Mouse (Mus musculus): ENCODE measurements around the gene 1810009A15Rik. TPM values are rescaled to one million over a fixed set of nuclear protein-coding genes. Genes with fewer than 3 reads are reported as not detected.
"Not testable (repeated sequence)": the region's sequence is repeated elsewhere in the genome, so short reads cannot be mapped to it uniquely, and the experiment has no call there.

Gene 1810009A15Rik
- total and polyA plus RNA-seq, 2 experiments from 2014 or later, result 26.0 to 31.9 TPM

DNA sequence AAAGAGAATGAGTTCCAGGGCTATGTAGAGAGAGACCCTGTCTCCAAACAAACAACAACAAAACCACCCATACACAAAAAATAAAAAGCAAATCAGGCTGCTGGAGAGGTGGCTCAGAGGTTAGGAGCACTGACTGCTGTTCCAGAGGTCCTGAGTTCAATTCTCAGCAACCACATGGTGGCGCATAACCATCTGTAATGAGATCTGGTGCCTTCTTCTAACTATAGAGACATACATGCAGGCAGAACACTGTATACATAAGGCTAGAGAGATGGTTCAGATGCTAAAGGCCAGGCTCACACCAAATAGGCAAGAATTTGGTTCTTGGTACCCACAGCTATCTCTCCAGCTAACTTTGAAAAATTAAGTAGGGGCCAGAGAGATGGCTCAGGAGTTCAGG is 29.6 kb upstream of the 1810009A15Rik start:
- H3K36me3 ChIP-seq (ENCODE audit: insufficient read depth), result no peaks in the 10 kb centered on the region
- DNase-seq (no peak), ATAC-seq (no peak)
- H3K4me3 ChIP-seq (ENCODE audit: low read depth, low read length), result no peak overlapping the region
- 24% methylated on average over 1 of the region's 1 CpGs for WGBS
- H3K4me1 ChIP-seq (ENCODE audit: insufficient read depth), result no peaks in the 10 kb centered on the region
- H3K27ac ChIP-seq (ENCODE audit: low read depth, low read length), result no peak overlapping the region
- TF ChIP-seq CTCF (IDR thresholded peaks at IDR 0.05; ENCODE audit: low read depth), result peak; percentile 56
- no peak overlapping the region for H3K4me2 ChIP-seq (ENCODE audit: low read depth)
- no peak overlapping the region for H3K9ac ChIP-seq
- H3K27me3 ChIP-seq (ENCODE audit: insufficient read depth, low read length), result no peaks in the 10 kb centered on the region
- H3K9me3 ChIP-seq (ENCODE audit: low read length), result no peaks in the 10 kb centered on the region

DNA sequence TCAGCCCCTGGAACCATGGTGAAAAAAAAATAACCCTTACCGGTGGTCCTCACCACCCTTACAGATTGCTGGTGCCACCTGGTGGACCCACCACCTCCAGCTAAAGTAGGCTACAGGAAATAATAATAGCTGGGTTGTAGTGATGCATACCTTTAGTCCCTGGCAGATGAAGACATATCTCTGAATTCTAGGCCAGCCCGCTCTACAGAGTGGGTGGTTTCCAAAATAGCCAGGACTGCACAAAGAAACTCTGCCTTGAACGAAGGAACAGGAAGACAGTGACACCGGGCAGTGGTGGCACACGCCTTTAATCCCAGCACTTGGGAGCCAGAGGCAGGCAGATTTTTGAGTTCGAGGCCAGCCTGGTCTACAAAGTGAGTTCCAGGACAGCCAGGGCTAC is 24.4 kb upstream of the 1810009A15Rik start:
- no peak for TF ChIP-seq CTCF (IDR thresholded peaks at IDR 0.05; ENCODE audit: low read depth)
- 86% methylated on average over 6 of the region's 6 CpGs for whole genome bisulfite sequencing
- DNase-seq (no peak), ATAC-seq (no peak)
- Histone ChIP-seq H3K27me3 (ENCODE audit: insufficient read depth, low read length) (no peaks in the 10 kb centered on the region), H3K27ac (ENCODE audit: low read depth, low read length) (no peak overlapping the region), H3K9ac (no peak overlapping the region), H3K9me3 (ENCODE audit: low read length) (no peaks in the 10 kb centered on the region), H3K4me2 (ENCODE audit: low read depth) (no peak overlapping the region), H3K4me1 (ENCODE audit: insufficient read depth) (no peaks in the 10 kb centered on the region), H3K36me3 (ENCODE audit: insufficient read depth) (no peaks in the 10 kb centered on the region), H3K4me3 (ENCODE audit: low read depth, low read length) (no peak overlapping the region)

DNA sequence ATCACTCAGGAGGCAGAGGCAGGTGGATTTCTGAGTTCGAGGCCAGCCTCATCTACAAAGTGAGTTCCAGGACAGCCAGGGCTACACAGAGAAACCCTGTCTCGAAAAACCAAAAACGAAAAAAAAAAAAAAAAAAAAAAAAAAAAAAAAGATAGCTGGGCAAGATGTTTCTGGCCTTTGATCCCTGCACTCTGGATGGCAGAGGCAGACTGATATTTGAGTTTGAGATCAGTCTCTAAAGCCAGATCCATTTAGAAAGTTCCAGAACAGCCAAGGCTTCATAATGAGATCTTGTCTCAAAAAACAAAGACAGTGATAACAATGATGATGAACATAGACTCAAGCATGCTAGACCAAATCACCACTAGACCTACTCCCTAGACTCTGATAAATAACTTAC is 18.3 kb upstream of the 1810009A15Rik start:
- H3K4me1 ChIP-seq (ENCODE audit: insufficient read depth); H3K27ac ChIP-seq (ENCODE audit: low read depth, low read length); DNase-seq; H3K27me3 ChIP-seq (ENCODE audit: insufficient read depth, low read length); H3K9me3 ChIP-seq (ENCODE audit: low read length); H3K9ac ChIP-seq; ATAC-seq; H3K4me3 ChIP-seq (ENCODE audit: low read depth, low read length): not testable (repeated sequence)
- peak overlapping the region; percentile 92; the same call in 1 of the 2 replicates for H3K4me2 ChIP-seq (ENCODE audit: low read depth)
- WGBS, result 69% methylated on average over 3 of the region's 3 CpGs
- peaks cover 21% of the 10 kb centered on the region for H3K36me3 ChIP-seq (ENCODE audit: insufficient read depth)

DNA sequence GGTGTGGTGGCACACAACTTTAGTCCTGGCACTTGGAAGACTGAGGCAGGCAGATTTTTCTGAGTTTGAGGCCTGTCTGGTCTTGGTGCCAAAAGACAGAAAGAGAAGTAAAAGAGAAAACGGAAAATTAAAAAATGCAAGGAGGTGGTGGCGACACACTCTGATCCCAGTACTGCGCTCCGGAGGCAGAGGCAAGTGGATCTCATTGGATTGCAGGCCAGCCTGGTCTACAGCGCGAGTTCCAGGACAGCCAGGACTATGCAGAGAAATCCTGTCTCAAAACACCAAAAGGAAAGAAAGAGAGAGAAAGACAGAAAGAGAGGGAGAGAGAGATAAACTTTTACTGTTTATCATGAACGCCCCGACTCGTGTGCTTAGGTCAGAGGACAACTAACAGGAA is 17.8 kb upstream of the 1810009A15Rik start:
- Histone ChIP-seq H3K4me1 (ENCODE audit: insufficient read depth) (no peaks in the 10 kb centered on the region), H3K9ac (peak overlapping the region; percentile 80), H3K4me3 (ENCODE audit: low read depth, low read length) (peak overlapping the region; percentile 74), H3K36me3 (ENCODE audit: insufficient read depth) (peaks cover 23% of the 10 kb centered on the region), H3K9me3 (ENCODE audit: low read length) (no peaks in the 10 kb centered on the region), H3K27ac (ENCODE audit: low read depth, low read length) (peak overlapping the region; percentile 81), H3K4me2 (ENCODE audit: low read depth) (peak overlapping the region; percentile 92), H3K27me3 (ENCODE audit: insufficient read depth, low read length) (no peaks in the 10 kb centered on the region)
- TF ChIP-seq CTCF (IDR thresholded peaks at IDR 0.05; ENCODE audit: low read depth), result no peak
- 62% methylated on average over 9 of the region's 9 CpGs for WGBS
- DNase-seq, result peak; percentile 10
- peak; percentile 12; the same call in 1 of the 2 replicates for ATAC-seq

DNA sequence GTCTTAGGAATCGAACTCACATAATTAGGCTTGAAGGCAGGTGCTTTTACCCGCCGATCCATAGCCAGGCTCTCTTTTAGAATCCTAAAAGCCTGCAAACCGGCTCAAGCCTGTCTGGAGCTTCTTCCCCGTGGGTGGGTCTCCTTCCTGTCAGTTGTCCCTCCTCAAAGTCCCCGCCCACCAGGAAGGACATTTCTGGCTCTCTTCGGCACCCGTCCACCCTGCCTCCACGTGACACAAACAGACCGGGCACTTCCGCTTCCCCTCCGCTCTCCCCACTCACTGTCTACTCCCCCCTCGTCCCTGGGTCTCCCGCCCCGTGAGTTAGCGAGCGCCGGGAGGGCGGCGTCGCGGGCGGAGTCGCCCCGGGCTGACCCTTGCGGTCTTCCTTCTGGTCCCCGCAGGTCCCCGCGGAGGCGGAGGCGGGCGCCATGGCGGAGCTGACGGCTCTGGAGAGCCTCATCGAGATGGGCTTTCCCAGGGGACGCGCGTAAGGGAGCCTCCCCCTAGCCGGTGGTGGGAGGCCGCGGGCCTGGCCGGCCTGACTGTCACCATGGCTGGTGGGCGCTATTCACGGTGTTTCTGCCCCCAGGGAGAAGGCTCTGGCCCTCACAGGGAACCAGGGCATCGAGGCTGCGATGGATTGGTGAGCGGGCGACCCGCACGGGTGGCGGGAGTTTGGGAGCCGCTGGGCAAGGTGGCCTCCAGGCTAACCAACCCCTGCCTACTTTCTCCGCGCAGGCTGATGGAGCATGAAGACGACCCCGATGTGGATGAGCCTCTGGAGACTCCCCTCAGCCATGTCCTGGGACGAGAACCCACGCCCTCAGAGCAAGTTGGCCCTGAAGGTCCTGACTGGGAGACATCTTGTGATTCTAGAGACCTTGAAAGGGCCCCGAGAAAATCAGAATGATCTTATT is 17.1 kb upstream of the 1810009A15Rik start, which contains the start of gene Ubxn1:
Gene Ubxn1 (plus strand): TSS at position 230 of the 920 bp plus-strand sequence.
- peak within 1 kb of the TSS; percentile 92 for H3K4me2 ChIP-seq (ENCODE audit: low read depth)
- WGBS, result 2% methylated on average over 59 of the region's 59 CpGs

DNA sequence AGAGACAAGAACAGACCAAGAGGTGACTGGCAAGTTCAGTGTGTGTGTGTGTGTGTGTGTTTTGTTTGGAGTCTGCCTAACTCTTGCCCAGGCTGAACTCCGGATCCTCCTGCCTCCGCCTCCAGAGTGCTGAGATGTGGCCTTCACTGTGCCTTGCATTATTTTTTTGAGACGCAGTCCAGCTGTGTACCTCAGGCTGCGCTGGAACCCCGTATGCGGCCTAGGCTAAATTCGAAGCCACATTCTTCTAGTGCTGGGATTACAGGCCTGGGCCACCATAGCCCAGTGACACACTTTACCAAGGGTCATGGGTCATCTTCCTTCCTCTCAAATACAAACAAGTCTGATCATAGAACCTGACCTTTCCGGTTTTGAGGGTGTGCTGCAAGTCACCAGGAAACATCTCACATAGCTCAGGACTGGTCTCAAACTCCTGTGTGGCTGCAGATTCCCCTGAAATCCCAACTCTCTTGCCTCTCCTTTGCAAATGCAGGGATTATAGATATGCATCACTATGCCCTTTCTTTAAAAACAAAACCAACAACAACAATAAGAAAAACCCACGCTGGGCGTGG is 16.3 kb upstream of the 1810009A15Rik start:
- Histone ChIP-seq H3K27me3 (ENCODE audit: insufficient read depth, low read length) (no peaks in the 10 kb centered on the region), H3K9me3 (ENCODE audit: low read length) (no peaks in the 10 kb centered on the region), H3K4me3 (ENCODE audit: low read depth, low read length) (peak overlapping the region; percentile 74), H3K27ac (ENCODE audit: low read depth, low read length) (no peak overlapping the region), H3K36me3 (ENCODE audit: insufficient read depth) (peaks cover 36% of the 10 kb centered on the region), H3K4me2 (ENCODE audit: low read depth) (peak overlapping the region; percentile 92), H3K4me1 (ENCODE audit: insufficient read depth) (no peaks in the 10 kb centered on the region), H3K9ac (peak overlapping the region; percentile 80)
- TF ChIP-seq CTCF (IDR thresholded peaks at IDR 0.05; ENCODE audit: low read depth), result no peak
- DNase-seq, result no peak
- no peak for ATAC-seq
- 82% methylated on average over 10 of the region's 10 CpGs for WGBS

More for the DNA sequence above, 17.1 kb upstream of the 1810009A15Rik start, which contains the start of gene Ubxn1:
- Histone ChIP-seq H3K36me3 (ENCODE audit: insufficient read depth) (peaks cover 30% of the 10 kb centered on the region), H3K27ac (ENCODE audit: low read depth, low read length) (peak within 1 kb of the TSS; percentile 81), H3K27me3 (ENCODE audit: insufficient read depth, low read length) (no peaks in the 10 kb centered on the region), H3K9ac (peak within 1 kb of the TSS; percentile 80), H3K4me1 (ENCODE audit: insufficient read depth) (no peaks in the 10 kb centered on the region), H3K9me3 (ENCODE audit: low read length) (no peaks in the 10 kb centered on the region), H3K4me3 (ENCODE audit: low read depth, low read length) (peak within 1 kb of the TSS; percentile 74)
- ATAC-seq (peak; percentile 99), DNase-seq (peak; percentile 96)
- no peak for TF ChIP-seq CTCF (IDR thresholded peaks at IDR 0.05; ENCODE audit: low read depth)

DNA sequence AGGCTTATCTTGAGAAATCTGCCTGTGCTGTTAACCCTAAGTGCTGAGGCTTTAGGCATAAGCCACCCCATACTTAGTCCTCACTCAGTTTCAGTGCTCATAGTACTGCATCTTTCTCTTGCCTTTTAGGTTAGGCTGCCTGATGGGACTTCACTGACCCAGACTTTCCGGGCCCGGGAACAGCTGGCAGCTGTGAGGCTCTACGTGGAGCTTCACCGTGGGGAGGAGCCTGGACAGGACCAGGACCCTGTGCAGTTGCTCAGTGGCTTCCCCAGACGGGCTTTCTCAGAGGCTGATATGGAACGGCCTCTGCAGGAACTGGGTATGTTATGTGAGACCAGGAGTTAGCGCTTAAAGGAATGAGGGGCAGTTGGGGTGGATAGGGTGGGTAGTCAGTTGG is 13.6 kb upstream of the 1810009A15Rik start:
- H3K36me3 ChIP-seq (ENCODE audit: insufficient read depth), result peaks cover 36% of the 10 kb centered on the region
- 92% methylated on average over 7 of the region's 7 CpGs for WGBS
- H3K4me2 ChIP-seq (ENCODE audit: low read depth), result no peak overlapping the region
- ATAC-seq (no peak), DNase-seq (no peak)
- TF ChIP-seq CTCF (IDR thresholded peaks at IDR 0.05; ENCODE audit: low read depth), result no peak
- no peaks in the 10 kb centered on the region for H3K4me1 ChIP-seq (ENCODE audit: insufficient read depth)
- no peak overlapping the region for H3K4me3 ChIP-seq (ENCODE audit: low read depth, low read length)
- no peak overlapping the region for H3K27ac ChIP-seq (ENCODE audit: low read depth, low read length)
- no peaks in the 10 kb centered on the region for H3K27me3 ChIP-seq (ENCODE audit: insufficient read depth, low read length)
- no peak overlapping the region for H3K9ac ChIP-seq
- no peaks in the 10 kb centered on the region for H3K9me3 ChIP-seq (ENCODE audit: low read length)

Data from forebrain, postnatal 0 days (tissue).